Mouse (Mus musculus) stomach, embryonic 16.5 days (tissue): Measurements from ENCODE around the gene Tenm4. TPM values are rescaled to one million over a fixed set of nuclear protein-coding genes. Genes with fewer than 3 reads are reported as not detected.

ENCODE experiments used
- ATAC-seq: fragments of 200-750 bp; cut with Nextera tagmentation; 2 replicates; pipeline ENCODE4 v1.8.0; 2017; ENCODE audit warnings: moderate number of reproducible peaks, moderate TSS enrichment; ENCODE audit not compliant: insufficient read depth, low FRiP score
- H3K27ac ChIP-seq: fragments of 300-500 bp; sonication (generic); 2 replicates; pipeline ENCODE4 v1.5.1; 2014; ENCODE audit warnings: low read length
- H3K27me3 ChIP-seq: fragments of 300-500 bp; sonication (generic); 2 replicates; pipeline ENCODE4 v1.6.1; 2014; ENCODE audit warnings: low read length, control low read depth, mixed read lengths; ENCODE audit not compliant: control insufficient read depth, insufficient read depth
- H3K36me3 ChIP-seq: fragments of 300-500 bp; sonication (generic); 2 replicates; pipeline ENCODE4 v1.6.1; 2014; ENCODE audit warnings: low read length; ENCODE audit not compliant: control insufficient read depth, insufficient read depth
- H3K4me1 ChIP-seq: fragments of 300-500 bp; sonication (generic); 2 replicates; pipeline ENCODE4 v1.6.1; 2014; ENCODE audit warnings: low read length, control low read depth, mixed read lengths; ENCODE audit not compliant: control insufficient read depth, insufficient read depth
- H3K4me2 ChIP-seq: fragments of 300-500 bp; sonication (generic); 2 replicates; pipeline ENCODE4 v1.6.1; 2014; ENCODE audit warnings: low read depth, low read length, mixed read lengths
- H3K4me3 ChIP-seq: fragments of 300-500 bp; sonication (generic); replicated peaks from 2 replicates; pipeline ENCODE4 v1.5.1; 2014; ENCODE audit warnings: mild to moderate bottlenecking, low read length
- H3K9ac ChIP-seq: fragments of 300-500 bp; sonication (generic); 2 replicates; pipeline ENCODE4 v1.6.1; 2014; ENCODE audit warnings: low read length
- H3K9me3 ChIP-seq: fragments of 300-500 bp; sonication (generic); replicated peaks from 2 replicates; pipeline ENCODE4 v1.6.1; 2016; ENCODE audit warnings: low read length, control low read depth; ENCODE audit not compliant: control insufficient read depth
- WGBS: fragments of 180-500 bp; shearing (Covaris S2); extraction: QIAGEN DNeasy Blood & Tissue Kit; methylation state at CpG from one replicate; pipeline ENCODE4 v1.1.7; 2014; 5-methylcytosine and 5-hydroxymethylcytosine counted together
- polyA plus RNA-seq: library from polyadenylated mRNA; unstranded; fragments of >200 nt; fragmentation: Nextera tagmentation; extraction: Ambion mirVana; gene quantifications from 2 replicates; pipeline ENCODE4 v1.2.1, GENCODE M21; 2015

Tenm4 gene
- polyA plus RNA-seq, 1 experiment from 2014 or later: 22.7 TPM

- H3K4me3 ChIP-seq: no peak overlapping the region
- ATAC-seq: no peak
- H3K4me1 ChIP-seq: no peaks in the 10 kb centered on the region
- H3K27ac ChIP-seq: no peak overlapping the region
- H3K4me2 ChIP-seq: no peak overlapping the region
- H3K9me3 ChIP-seq: no peaks in the 10 kb centered on the region
- no peak overlapping the region for H3K9ac ChIP-seq
- H3K36me3 ChIP-seq: no peaks in the 10 kb centered on the region
- no peaks in the 10 kb centered on the region for H3K27me3 ChIP-seq
Measured at GRCm38 (mm10) chr7:96587403-96587802, 416.4 kb downstream of the Tenm4 start.

DNA sequence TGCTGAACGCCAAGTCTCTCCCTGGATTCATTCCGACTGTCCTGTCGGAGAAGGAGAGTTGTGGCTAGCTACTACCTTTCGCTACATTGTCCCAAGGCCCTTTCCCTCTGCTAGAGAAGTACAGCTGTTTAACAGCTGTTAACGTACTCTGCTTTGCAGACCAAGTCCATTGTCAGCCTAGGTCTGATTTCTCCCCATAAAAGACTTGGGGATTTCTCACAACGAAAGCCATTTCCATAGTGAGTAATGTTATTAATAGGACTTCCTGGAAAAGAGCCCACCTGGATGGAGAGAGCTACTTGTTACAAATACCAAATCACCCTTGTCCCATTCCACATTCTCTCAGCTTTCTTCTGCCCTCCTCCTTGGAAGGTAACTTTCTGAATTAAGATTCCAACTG is 417.5 kb downstream of the Tenm4 start:
- Histone ChIP-seq H3K4me2 (no peak overlapping the region), H3K4me3 (no peak overlapping the region), H3K9ac (no peak overlapping the region), H3K27ac (no peak overlapping the region), H3K36me3 (no peaks in the 10 kb centered on the region), H3K9me3 (no peaks in the 10 kb centered on the region), H3K27me3 (no peaks in the 10 kb centered on the region), H3K4me1 (no peaks in the 10 kb centered on the region)
- 72% methylated on average over 6 of the region's 6 CpGs for WGBS
- no peak for ATAC-seq

DNA sequence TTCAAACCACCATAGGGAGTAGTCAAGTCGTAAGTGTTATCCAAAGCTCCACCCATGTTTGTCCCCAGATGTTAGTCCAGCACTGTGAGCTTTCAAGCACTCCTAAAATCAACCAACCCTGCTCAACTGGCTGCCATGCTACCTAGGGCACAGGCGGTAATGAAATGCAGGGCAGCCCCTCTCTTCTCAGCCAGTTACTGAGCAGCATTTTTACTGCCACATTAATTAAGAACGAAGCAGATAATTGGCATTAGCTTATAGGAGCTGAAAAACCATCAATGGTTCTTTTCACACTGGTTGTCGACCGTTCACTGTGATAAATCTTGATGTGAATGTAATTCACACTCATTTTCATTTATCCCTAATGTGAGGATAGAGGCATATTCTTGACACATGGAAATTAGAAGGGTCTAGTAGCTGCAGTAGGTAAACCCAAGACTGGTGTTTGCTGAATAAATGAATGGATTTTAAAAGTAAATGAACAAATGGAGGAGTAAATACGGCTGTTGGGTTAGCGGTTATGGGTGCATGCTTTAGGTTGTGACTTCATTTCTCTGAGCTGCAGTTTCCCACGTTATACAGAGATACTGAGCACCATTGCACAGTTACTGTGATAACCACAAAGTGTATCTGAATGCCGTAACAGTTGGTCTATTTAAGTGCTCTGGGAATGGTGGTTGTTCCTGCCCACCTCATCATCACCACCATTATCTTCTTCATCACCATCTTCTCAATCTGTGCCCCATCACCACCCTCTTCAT is 424.7 kb downstream of the Tenm4 start:
- H3K27me3 ChIP-seq: no peaks in the 10 kb centered on the region
- H3K4me2 ChIP-seq: no peak overlapping the region
- H3K9ac ChIP-seq: no peak overlapping the region
- no peaks in the 10 kb centered on the region for H3K4me1 ChIP-seq
- no peaks in the 10 kb centered on the region for H3K36me3 ChIP-seq
- no peak overlapping the region for H3K27ac ChIP-seq
- no peaks in the 10 kb centered on the region for H3K9me3 ChIP-seq
- H3K4me3 ChIP-seq: no peak overlapping the region
- 87% methylated on average over 9 of the region's 9 CpGs for WGBS
- ATAC-seq: no peak

GRCm38 (mm10) chr7:96596402-96597195 is 425.6 kb downstream of the Tenm4 start:
- H3K4me1 ChIP-seq: no peaks in the 10 kb centered on the region
- no peaks in the 10 kb centered on the region for H3K36me3 ChIP-seq
- H3K4me3 ChIP-seq: no peak overlapping the region
- WGBS: 48% methylated on average over 9 of the region's 9 CpGs
- no peak overlapping the region for H3K27ac ChIP-seq
- H3K9ac ChIP-seq: no peak overlapping the region
- H3K27me3 ChIP-seq: no peaks in the 10 kb centered on the region
- ATAC-seq: no peak
- no peak overlapping the region for H3K4me2 ChIP-seq
- H3K9me3 ChIP-seq: no peaks in the 10 kb centered on the region

- Histone ChIP-seq H3K4me2 (no peak overlapping the region), H3K36me3 (no peaks in the 10 kb centered on the region), H3K9ac (no peak overlapping the region), H3K9me3 (no peaks in the 10 kb centered on the region), H3K4me3 (no peak overlapping the region), H3K4me1 (no peaks in the 10 kb centered on the region), H3K27ac (no peak overlapping the region), H3K27me3 (no peaks in the 10 kb centered on the region)
- no peak for ATAC-seq
- WGBS: 92% methylated on average over 4 of the region's 4 CpGs
Measured at GRCm38 (mm10) chr7:96597871-96598270, 426.8 kb downstream of the Tenm4 start.

DNA sequence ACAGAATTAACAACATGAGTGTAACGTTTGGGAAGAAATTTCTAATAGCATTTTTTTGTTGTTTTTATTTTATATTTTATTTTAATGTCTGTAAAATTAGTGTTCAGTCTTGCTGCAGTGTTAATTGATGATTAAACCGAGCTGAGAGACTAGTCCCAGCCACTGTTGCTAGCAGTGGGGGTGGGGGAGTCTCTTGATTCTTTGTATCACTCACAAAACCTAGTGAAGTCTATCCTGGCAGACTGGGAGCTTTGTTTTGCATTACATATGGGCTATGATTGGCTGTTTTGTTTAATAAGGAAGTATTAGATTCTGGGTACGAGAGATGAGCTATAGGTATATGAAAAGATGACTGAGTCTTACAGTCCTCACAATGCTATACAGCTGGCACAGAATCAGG is 428.0 kb downstream of the Tenm4 start:
- Histone ChIP-seq H3K9ac (no peak overlapping the region), H3K27me3 (no peaks in the 10 kb centered on the region), H3K36me3 (no peaks in the 10 kb centered on the region), H3K4me2 (no peak overlapping the region), H3K27ac (no peak overlapping the region), H3K4me3 (no peak overlapping the region), H3K4me1 (no peaks in the 10 kb centered on the region), H3K9me3 (no peaks in the 10 kb centered on the region)
- WGBS: 63% methylated on average over 3 of the region's 3 CpGs
- no peak for ATAC-seq

DNA sequence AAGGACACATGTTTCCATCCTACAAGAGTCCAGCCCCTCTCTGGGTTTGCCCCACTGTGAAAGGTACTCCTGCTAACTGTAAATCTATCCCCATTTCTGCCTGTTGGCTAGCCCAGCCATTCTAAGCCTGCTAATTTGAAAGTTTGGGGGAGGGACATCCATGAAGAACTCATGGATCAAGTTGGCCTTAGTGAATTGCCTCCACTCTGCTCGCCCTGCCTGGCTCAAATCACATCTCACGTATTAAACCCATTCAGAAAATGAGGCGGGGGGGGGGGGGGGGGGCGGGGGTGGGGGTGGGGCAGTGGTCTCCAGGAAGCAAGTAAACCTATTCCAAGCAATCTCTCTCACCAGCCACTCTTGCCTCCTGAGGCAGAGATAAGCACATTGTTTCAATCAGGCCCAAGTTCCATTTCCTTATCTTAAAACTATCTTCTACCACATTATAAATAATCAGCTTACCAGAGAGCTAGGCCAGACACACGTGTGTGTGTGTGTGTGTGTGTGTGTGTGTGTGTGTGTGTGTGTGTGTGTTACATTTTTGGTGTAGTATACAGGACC is 429.4 kb downstream of the Tenm4 start:
- H3K27ac ChIP-seq: no peak overlapping the region
- H3K4me1 ChIP-seq: no peaks in the 10 kb centered on the region
- H3K36me3 ChIP-seq: no peaks in the 10 kb centered on the region
- H3K9me3 ChIP-seq: no peaks in the 10 kb centered on the region
- ATAC-seq: no peak
- H3K4me3 ChIP-seq: no peak overlapping the region
- H3K27me3 ChIP-seq: no peaks in the 10 kb centered on the region
- no peak overlapping the region for H3K9ac ChIP-seq
- H3K4me2 ChIP-seq: no peak overlapping the region
- 30% methylated on average over 5 of the region's 5 CpGs for WGBS

- 65% methylated on average over 3 of the region's 3 CpGs for WGBS
- Histone ChIP-seq H3K9me3 (no peaks in the 10 kb centered on the region), H3K27ac (no peak overlapping the region), H3K36me3 (no peaks in the 10 kb centered on the region), H3K9ac (no peak overlapping the region), H3K4me2 (no peak overlapping the region), H3K27me3 (no peaks in the 10 kb centered on the region), H3K4me1 (no peaks in the 10 kb centered on the region), H3K4me3 (no peak overlapping the region)
- ATAC-seq: no peak
Measured at GRCm38 (mm10) chr7:96604091-96604745, 433.2 kb downstream of the Tenm4 start.

- H3K9ac ChIP-seq: no peak overlapping the region
- H3K27me3 ChIP-seq: no peaks in the 10 kb centered on the region
- no peak overlapping the region for H3K4me3 ChIP-seq
- no peaks in the 10 kb centered on the region for H3K9me3 ChIP-seq
- no peak overlapping the region for H3K4me2 ChIP-seq
- no peak overlapping the region for H3K27ac ChIP-seq
- ATAC-seq: no peak
- H3K4me1 ChIP-seq: no peaks in the 10 kb centered on the region
- H3K36me3 ChIP-seq: no peaks in the 10 kb centered on the region
- 72% methylated on average over 2 of the region's 2 CpGs for WGBS
Measured at GRCm38 (mm10) chr7:96605316-96605715, 434.3 kb downstream of the Tenm4 start.
